Mouse (Mus musculus): ENCODE results near the gene Hdac4.

GRCm38 (mm10) chr1:92043989-92044388 is 151.5 kb downstream of the Hdac4 start:
- no peak for TF ChIP-seq CTCF (IDR thresholded peaks at IDR 0.05; ENCODE audit: insufficient read depth, low read length)
- TF ChIP-seq POLR2A (IDR thresholded peaks at IDR 0.05; ENCODE audit: borderline replicate concordance, extremely low read depth, low read depth, low read length) = no peak
